Mouse (Mus musculus) embryonic facial prominence, embryonic 11.5 days (tissue): ENCODE data around the gene Rhobtb3. TPM values are rescaled to one million over a fixed set of nuclear protein-coding genes. Genes with fewer than 3 reads are reported as not detected.

Experiments
- polyA plus RNA-seq: library from polyadenylated mRNA; unstranded; fragments of >200 nt; fragmentation: Nextera tagmentation; extraction: Ambion mirVana; gene quantifications from 2 replicates; pipeline ENCODE4 v1.2.1, GENCODE M21; 2014

The Rhobtb3 gene
- polyA plus RNA-seq, 1 experiment from 2014 or later = 88.5 TPM

Other genes with a start within 250 kb of the Rhobtb3 start
- gene Ell2, start 237.2 kb downstream of the Rhobtb3 start, polyA plus RNA-seq = 5.5 and 6.1 TPM in 2 replicates
- gene Glrx, start 104.1 kb downstream of the Rhobtb3 start, polyA plus RNA-seq = 34.0 TPM in 2 replicates
- 0.66 and 0.67 TPM in 2 replicates for gene Spata9, start 23.2 kb upstream of the Rhobtb3 start, polyA plus RNA-seq
- 21.9 and 23.4 TPM in 2 replicates for gene Rfesd, start 74.8 kb upstream of the Rhobtb3 start, polyA plus RNA-seq
- 0.43 and 0.47 TPM in 2 replicates for gene Gpr150, start 113.1 kb upstream of the Rhobtb3 start, polyA plus RNA-seq
- 6.8 and 8.1 TPM in 2 replicates for gene Arsk, start 154.7 kb upstream of the Rhobtb3 start, polyA plus RNA-seq
- gene Ttc37, start 154.8 kb upstream of the Rhobtb3 start, polyA plus RNA-seq = 18.8 and 23.5 TPM in 2 replicates